Mouse (Mus musculus): ENCODE results near the gene Ndufs3. TPM values are rescaled to one million over a fixed set of nuclear protein-coding genes. Genes with fewer than 3 reads are reported as not detected.
A peak's percentile ranks its signal among the peaks of the same experiment; 100 is the strongest.
"Not testable (repeated sequence)": the region's sequence is repeated elsewhere in the genome, so short reads cannot be mapped to it uniquely, and the experiment has no call there.

Gene Ndufs3
- polyA plus RNA-seq, 1 experiment from 2014 or later = 199 TPM

GRCm38 (mm10) chr2:90894299-90894677 is 10.3 kb downstream of the Ndufs3 start:
- H3K27me3 ChIP-seq; H3K4me3 ChIP-seq; H3K4me2 ChIP-seq; ATAC-seq (ENCODE audit: insufficient number of reproducible peaks, low FRiP score, low TSS enrichment, low read depth); H3K9ac ChIP-seq; H3K27ac ChIP-seq; H3K9me3 ChIP-seq: not testable (repeated sequence)
- peaks cover 64% of the 10 kb centered on the region for H3K36me3 ChIP-seq
- WGBS = 92% methylated on average over 3 of the region's 3 CpGs
- peaks cover 12% of the 10 kb centered on the region for H3K4me1 ChIP-seq

DNA sequence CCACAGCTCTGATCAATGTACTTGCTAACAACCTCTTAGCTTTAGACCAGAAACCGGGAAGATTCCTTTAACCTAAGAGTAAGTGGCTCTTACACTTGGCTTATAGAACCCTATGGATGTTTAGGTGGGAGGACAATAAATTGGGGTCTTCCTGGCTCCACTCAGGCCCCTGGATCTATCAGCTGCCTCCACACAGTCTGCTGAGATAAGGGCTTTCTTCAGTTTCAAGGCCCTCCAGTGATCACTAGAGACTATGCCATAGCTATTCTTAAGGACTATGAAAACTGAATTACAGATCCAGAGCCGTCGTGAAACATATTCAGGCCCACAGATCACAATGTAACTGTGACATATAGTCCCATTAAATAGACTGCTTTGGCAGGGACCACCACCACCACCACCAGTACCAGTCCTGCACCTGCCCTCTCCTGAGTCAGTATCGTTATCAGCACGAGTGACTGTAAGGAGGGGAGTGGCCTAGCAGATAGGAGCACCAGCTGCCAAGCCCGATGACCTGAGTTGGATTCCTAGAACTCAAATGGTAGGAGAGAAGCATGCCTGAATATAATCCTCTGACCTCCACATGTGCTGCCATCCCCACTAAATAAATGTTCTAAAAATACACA is 10.8 kb downstream of the Ndufs3 start:
- Histone ChIP-seq H3K9me3 (no peaks in the 10 kb centered on the region), H3K36me3 (peaks cover 59% of the 10 kb centered on the region)
- WGBS = 88% methylated on average over 6 of the region's 6 CpGs

GRCm38 (mm10) chr2:90889550-90890548 is 14.8 kb downstream of the Ndufs3 start:
- peak overlapping the region; percentile 61 for H3K9ac ChIP-seq
- H3K36me3 ChIP-seq = peaks cover 21% of the 10 kb centered on the region
- peak overlapping the region; percentile 59 for H3K4me3 ChIP-seq
- H3K4me1 ChIP-seq = peaks cover 32% of the 10 kb centered on the region
- 1% methylated on average over 132 of the region's 133 CpGs for WGBS
- H3K4me2 ChIP-seq = peak overlapping the region; percentile 75
- H3K9me3 ChIP-seq = no peaks in the 10 kb centered on the region
- H3K27me3 ChIP-seq = peaks cover 42% of the 10 kb centered on the region
- H3K27ac ChIP-seq = peak overlapping the region; percentile 74
- ATAC-seq (ENCODE audit: insufficient number of reproducible peaks, low FRiP score, low TSS enrichment, low read depth) = peak; percentile 62; the same call in 1 of the 2 replicates

More for the DNA sequence above, 10.8 kb downstream of the Ndufs3 start:
- Histone ChIP-seq H3K27ac (no peak overlapping the region), H3K9ac (no peak overlapping the region), H3K4me1 (peaks cover 15% of the 10 kb centered on the region), H3K4me2 (no peak overlapping the region), H3K4me3 (no peak overlapping the region), H3K27me3 (0 out of 2 replicates have a peak, but pooled peaks cover 5% of the 10 kb centered on the region)
- no peak for ATAC-seq (ENCODE audit: insufficient number of reproducible peaks, low FRiP score, low TSS enrichment, low read depth)

GRCm38 (mm10) chr2:90887627-90888026 is 17.0 kb downstream of the Ndufs3 start:
- Histone ChIP-seq H3K4me2 (no peak overlapping the region), H3K9me3 (no peaks in the 10 kb centered on the region), H3K9ac (no peak overlapping the region), H3K36me3 (0 out of 2 replicates have a peak, but pooled peaks cover 4% of the 10 kb centered on the region), H3K4me1 (peaks cover 33% of the 10 kb centered on the region), H3K4me3 (no peak overlapping the region), H3K27me3 (peaks cover 42% of the 10 kb centered on the region), H3K27ac (no peak overlapping the region)
- 71% methylated on average over 5 of the region's 5 CpGs for WGBS
- no peak for ATAC-seq (ENCODE audit: insufficient number of reproducible peaks, low FRiP score, low TSS enrichment, low read depth)

GRCm38 (mm10) chr2:90886436-90886835 is 18.2 kb downstream of the Ndufs3 start:
- no peak overlapping the region for H3K27ac ChIP-seq
- H3K9ac ChIP-seq = no peak overlapping the region
- peak overlapping the region; percentile 92 for H3K4me2 ChIP-seq
- ATAC-seq (ENCODE audit: insufficient number of reproducible peaks, low FRiP score, low TSS enrichment, low read depth) = no peak
- WGBS = 41% methylated on average over 6 of the region's 6 CpGs
- peaks cover 33% of the 10 kb centered on the region for H3K4me1 ChIP-seq
- peaks cover 42% of the 10 kb centered on the region for H3K27me3 ChIP-seq
- H3K4me3 ChIP-seq = peak overlapping the region; percentile 56
- no peaks in the 10 kb centered on the region for H3K36me3 ChIP-seq
- H3K9me3 ChIP-seq = no peaks in the 10 kb centered on the region

GRCm38 (mm10) chr2:90885218-90886041 is 19.2 kb downstream of the Ndufs3 start, which contains the start of gene C1qtnf4:
TSS of gene C1qtnf4 (plus strand) at chr2:90885860.
- ATAC-seq (ENCODE audit: insufficient number of reproducible peaks, low FRiP score, low TSS enrichment, low read depth) = no peak; the same call in 1 of the 2 replicates
- H3K27me3 ChIP-seq = peaks cover 42% of the 10 kb centered on the region
- no peak within 1 kb of the TSS for H3K27ac ChIP-seq
- H3K9me3 ChIP-seq = no peaks in the 10 kb centered on the region
- H3K4me3 ChIP-seq = peak within 1 kb of the TSS; percentile 56
- 2% methylated on average over 45 of the region's 45 CpGs for WGBS
- H3K4me1 ChIP-seq = peaks cover 31% of the 10 kb centered on the region
- no peaks in the 10 kb centered on the region for H3K36me3 ChIP-seq
- peak within 1 kb of the TSS; percentile 92 for H3K4me2 ChIP-seq
- H3K9ac ChIP-seq = peak within 1 kb of the TSS; percentile 56

- 58% methylated on average over 2 of the region's 2 CpGs for WGBS
- Histone ChIP-seq H3K36me3 (no peaks in the 10 kb centered on the region), H3K27me3 (peaks cover 19% of the 10 kb centered on the region), H3K27ac (no peak overlapping the region), H3K9ac (no peak overlapping the region), H3K4me3 (no peak overlapping the region), H3K4me1 (peaks cover 19% of the 10 kb centered on the region), H3K9me3 (no peaks in the 10 kb centered on the region), H3K4me2 (no peak overlapping the region)
- no peak for ATAC-seq (ENCODE audit: insufficient number of reproducible peaks, low FRiP score, low TSS enrichment, low read depth)
Measured at GRCm38 (mm10) chr2:90881824-90882223, 22.8 kb downstream of the Ndufs3 start.

DNA sequence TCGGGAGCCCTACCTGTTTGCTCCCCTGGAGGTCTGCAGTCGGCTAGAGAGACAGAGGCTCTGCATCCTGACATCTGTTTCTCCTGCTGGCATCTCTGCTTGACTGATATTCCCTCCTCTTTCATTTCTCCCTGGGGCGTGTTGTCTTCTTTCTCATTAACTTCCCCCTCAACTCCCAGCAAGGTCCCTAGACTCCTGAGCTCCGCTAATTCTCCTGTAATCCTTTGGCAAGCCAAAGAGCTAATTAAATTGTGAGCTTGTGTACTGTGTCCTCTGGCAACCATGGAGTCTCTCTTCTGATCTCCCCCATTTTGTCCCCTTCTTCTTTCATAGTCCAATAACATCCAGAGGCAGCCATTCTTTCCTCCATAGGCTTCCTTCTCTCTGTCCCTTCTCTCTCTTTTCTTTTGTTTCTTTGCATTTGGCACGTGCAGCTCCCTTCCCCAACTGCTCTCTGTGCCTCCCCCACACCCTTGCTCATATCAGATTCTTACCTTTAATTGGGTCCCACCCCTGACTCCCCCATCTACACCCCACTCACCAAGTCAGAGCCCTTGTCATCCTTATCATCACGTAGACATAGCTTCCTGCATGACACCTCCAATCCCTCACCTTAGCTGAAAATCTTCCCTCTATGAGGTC is 24.4 kb downstream of the Ndufs3 start:
- H3K36me3 ChIP-seq = no peaks in the 10 kb centered on the region
- 0 out of 2 replicates have a peak, but pooled peaks cover 6% of the 10 kb centered on the region for H3K4me1 ChIP-seq
- H3K9ac ChIP-seq = no peak overlapping the region
- no peak for ATAC-seq (ENCODE audit: insufficient number of reproducible peaks, low FRiP score, low TSS enrichment, low read depth)
- no peak overlapping the region for H3K27ac ChIP-seq
- H3K4me2 ChIP-seq = no peak overlapping the region
- WGBS = 25% methylated on average over 6 of the region's 6 CpGs
- no peak overlapping the region for H3K4me3 ChIP-seq
- H3K9me3 ChIP-seq = no peaks in the 10 kb centered on the region
- H3K27me3 ChIP-seq = peaks cover 4% of the 10 kb centered on the region; the same call in 1 of the 2 replicates

DNA sequence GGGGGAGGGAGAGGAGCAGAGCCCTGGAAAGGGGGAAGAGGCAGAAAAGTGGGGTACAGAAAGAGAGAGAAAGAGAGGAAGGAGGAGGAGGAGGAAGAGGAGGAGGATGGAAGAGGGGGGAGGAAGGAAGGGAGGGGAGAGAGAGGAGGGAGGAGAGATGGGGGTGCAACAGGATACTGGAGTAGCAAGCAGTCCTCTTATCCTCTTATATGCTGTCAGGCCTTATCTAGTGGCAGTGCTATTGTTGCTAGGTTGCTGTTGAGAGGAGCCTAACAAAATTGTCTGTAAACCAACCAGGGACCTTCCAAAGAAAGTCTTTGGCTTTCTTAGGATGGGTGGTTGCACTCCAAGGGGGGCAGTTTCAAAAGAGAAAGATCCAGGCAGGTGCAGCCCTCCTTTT is 25.2 kb downstream of the Ndufs3 start:
- Histone ChIP-seq H3K4me1 (no peaks in the 10 kb centered on the region), H3K27ac (no peak overlapping the region), H3K27me3 (no peaks in the 10 kb centered on the region), H3K36me3 (no peaks in the 10 kb centered on the region), H3K9ac (no peak overlapping the region), H3K4me2 (no peak overlapping the region), H3K4me3 (no peak overlapping the region), H3K9me3 (no peaks in the 10 kb centered on the region)
- no peak for ATAC-seq (ENCODE audit: insufficient number of reproducible peaks, low FRiP score, low TSS enrichment, low read depth)

GRCm38 (mm10) chr2:90877584-90878259 is 26.9 kb downstream of the Ndufs3 start:
- Histone ChIP-seq H3K9me3 (no peaks in the 10 kb centered on the region), H3K27ac (no peak overlapping the region), H3K9ac (no peak overlapping the region), H3K4me2 (no peak overlapping the region), H3K27me3 (no peaks in the 10 kb centered on the region), H3K4me1 (no peaks in the 10 kb centered on the region), H3K4me3 (no peak overlapping the region), H3K36me3 (no peaks in the 10 kb centered on the region)
- 53% methylated on average over 5 of the region's 5 CpGs for WGBS
- ATAC-seq (ENCODE audit: insufficient number of reproducible peaks, low FRiP score, low TSS enrichment, low read depth) = no peak

- Histone ChIP-seq H3K4me3 (no peak overlapping the region), H3K27ac (no peak overlapping the region), H3K27me3 (no peaks in the 10 kb centered on the region), H3K9me3 (no peaks in the 10 kb centered on the region), H3K4me1 (no peaks in the 10 kb centered on the region), H3K9ac (no peak overlapping the region), H3K36me3 (no peaks in the 10 kb centered on the region), H3K4me2 (no peak overlapping the region)
- WGBS = 63% methylated on average over 2 of the region's 2 CpGs
- ATAC-seq (ENCODE audit: insufficient number of reproducible peaks, low FRiP score, low TSS enrichment, low read depth) = no peak
Measured at GRCm38 (mm10) chr2:90875239-90875638, 29.4 kb downstream of the Ndufs3 start.

All from limb, embryonic 15.5 days (tissue).